Mouse (Mus musculus) cortical plate, adult 2 months (tissue): ENCODE results near the gene Hdac9.

Experiments
- CTCF ChIP-seq: fragments of 200-500 bp; IDR thresholded peaks from 2 replicates; pipeline ENCODE4 v1.5.1; 2011; ENCODE audit warnings: mild to moderate bottlenecking, control low read depth, low read length; ENCODE audit not compliant: insufficient read depth; ENCODE audit errors: extremely low read depth
- POLR2A ChIP-seq: fragments of 200-500 bp; IDR thresholded peaks from 2 replicates; pipeline ENCODE4 v1.6.1; 2011; ENCODE audit warnings: mild to moderate bottlenecking, low read length, control low read depth; ENCODE audit not compliant: insufficient read depth; ENCODE audit errors: extremely low read depth

- no peak for TF ChIP-seq CTCF
- TF ChIP-seq POLR2A, result no peak
Observed at GRCm38 (mm10) chr12:34619101-34619500, 297.8 kb downstream of the Hdac9 start.
